Mouse (Mus musculus) olfactory bulb, adult 2 months (tissue): Measurements from ENCODE around the gene Ccnt2. TPM values are rescaled to one million over a fixed set of nuclear protein-coding genes. Genes with fewer than 3 reads are reported as not detected.
"Not testable (repeated sequence)": the region's sequence is repeated elsewhere in the genome, so short reads cannot be mapped to it uniquely, and the experiment has no call there.

ENCODE experiments used
- H3K27ac ChIP-seq: fragments of 200-500 bp; 2 replicates; pipeline ENCODE4 v1.5.1; 2012; ENCODE audit warnings: low read depth, low read length; ENCODE audit not compliant: insufficient read depth
- H3K4me1 ChIP-seq: fragments of 200-500 bp; 2 replicates; pipeline ENCODE4 v1.6.1; 2012; ENCODE audit warnings: low read length; ENCODE audit not compliant: control insufficient read depth, insufficient read depth
- H3K4me3 ChIP-seq: fragments of 200-500 bp; 2 replicates; pipeline ENCODE4 v1.5.1; 2012; ENCODE audit warnings: mild to moderate bottlenecking, low read depth, low read length, moderate library complexity; ENCODE audit not compliant: insufficient read depth
- CTCF ChIP-seq: fragments of 200-500 bp; IDR thresholded peaks from 2 replicates; pipeline ENCODE4 v1.5.1; 2012; ENCODE audit warnings: low read depth, mild to moderate bottlenecking, low read length, moderate library complexity; ENCODE audit not compliant: insufficient read depth
- POLR2A ChIP-seq: fragments of 200-500 bp; IDR thresholded peaks from 2 replicates; pipeline ENCODE4 v1.6.1; 2012; ENCODE audit warnings: mild to moderate bottlenecking, low read depth, low read length, moderate library complexity; ENCODE audit not compliant: insufficient read depth
- WGBS: fragments of 180-500 bp; shearing (Covaris S2); methylation state at CpG from one replicate; pipeline ENCODE4 v1.1.7; 2018; 5-methylcytosine and 5-hydroxymethylcytosine counted together
- polyA plus RNA-seq: library from polyadenylated mRNA; stranded (reverse); fragments of >200 nt; gene quantifications from 2 replicates; pipeline ENCODE4 v1.2.4, GENCODE M21; 2012; ENCODE audit warnings: low replicate concordance; ENCODE audit not compliant: missing spikeins, insufficient read depth, insufficient read length

Ccnt2 gene
- polyA plus RNA-seq, 1 experiment: 57.4 TPM

- no peaks in the 10 kb centered on the region for H3K4me1 ChIP-seq
- no peak overlapping the region for H3K27ac ChIP-seq
- no peak for TF ChIP-seq POLR2A
- WGBS: 85% methylated on average over 5 of the region's 5 CpGs
- no peak overlapping the region for H3K4me3 ChIP-seq
Measured at GRCm38 (mm10) chr1:127756331-127757163, 17.4 kb upstream of the Ccnt2 start.

GRCm38 (mm10) chr1:127757164-127757545 lies 16.8 kb upstream of the Ccnt2 start:
- 96% methylated on average over 3 of the region's 3 CpGs for WGBS
- not testable (repeated sequence) for H3K4me1 ChIP-seq, H3K27ac ChIP-seq, H3K4me3 ChIP-seq

- TF ChIP-seq CTCF: no peak
- TF ChIP-seq POLR2A: no peak
- Histone ChIP-seq H3K4me1 (no peaks in the 10 kb centered on the region), H3K4me3 (no peak overlapping the region), H3K27ac (no peak overlapping the region)
- 75% methylated on average over 2 of the region's 2 CpGs for WGBS
Measured at GRCm38 (mm10) chr1:127765468-127765867, 8.5 kb upstream of the Ccnt2 start.

GRCm38 (mm10) chr1:127766741-127767140 lies 7.2 kb upstream of the Ccnt2 start:
- Histone ChIP-seq H3K27ac (no peak overlapping the region), H3K4me3 (no peak overlapping the region), H3K4me1 (no peaks in the 10 kb centered on the region)
- 91% methylated on average over 2 of the region's 2 CpGs for WGBS
- no peak for TF ChIP-seq CTCF
- no peak for TF ChIP-seq POLR2A

- under 1% methylated on average over 14 of the region's 14 CpGs for WGBS
- TF ChIP-seq POLR2A (no peak), CTCF (no peak)
Measured at GRCm38 (mm10) chr1:127773198-127773802, 664 bp upstream of the Ccnt2 start.

GRCm38 (mm10) chr1:127774501-127774880 lies 527 bp downstream of the Ccnt2 start:
- Histone ChIP-seq H3K27ac (peak overlapping the region; percentile 97), H3K4me1 (0 out of 2 replicates have a peak, but pooled peaks cover 2% of the 10 kb centered on the region), H3K4me3 (peak overlapping the region; percentile 95)
- TF ChIP-seq CTCF (no peak), POLR2A (no peak)
- WGBS: under 1% methylated on average over 31 of the region's 31 CpGs

More at GRCm38 (mm10) chr1:127773198-127773802, 664 bp upstream of the Ccnt2 start:
- Histone ChIP-seq H3K27ac (peak overlapping the region; percentile 85), H3K4me1 (0 out of 2 replicates have a peak, but pooled peaks cover 2% of the 10 kb centered on the region), H3K4me3 (peak overlapping the region; percentile 95)

- WGBS: 6% methylated on average over 10 of the region's 10 CpGs
- Histone ChIP-seq H3K4me1 (0 out of 2 replicates have a peak, but pooled peaks cover 4% of the 10 kb centered on the region), H3K4me3 (no peak overlapping the region), H3K27ac (no peak overlapping the region)
- TF ChIP-seq POLR2A (no peak), CTCF (no peak)
Measured at GRCm38 (mm10) chr1:127775206-127775720, 1.3 kb downstream of the Ccnt2 start.

- H3K27ac ChIP-seq: no peak overlapping the region
- WGBS: 24% methylated on average over 6 of the region's 6 CpGs
- no peak overlapping the region for H3K4me3 ChIP-seq
- peaks cover 6% of the 10 kb centered on the region; the same call in 1 of the 2 replicates for H3K4me1 ChIP-seq
- no peak for TF ChIP-seq CTCF
- no peak for TF ChIP-seq POLR2A
Measured at GRCm38 (mm10) chr1:127776246-127776645, 2.3 kb downstream of the Ccnt2 start.

GRCm38 (mm10) chr1:127778611-127779010 lies 4.6 kb downstream of the Ccnt2 start:
- WGBS: 87% methylated on average over 3 of the region's 3 CpGs
- TF ChIP-seq POLR2A: no peak
- peaks cover 6% of the 10 kb centered on the region; the same call in 1 of the 2 replicates for H3K4me1 ChIP-seq
- no peak overlapping the region for H3K4me3 ChIP-seq
- no peak overlapping the region for H3K27ac ChIP-seq
